Mouse (Mus musculus): ENCODE data around the gene Prnp. TPM values are rescaled to one million over a fixed set of nuclear protein-coding genes. Genes with fewer than 3 reads are reported as not detected.
A peak's percentile ranks its signal among the peaks of the same experiment; 100 is the strongest.

Gene Prnp
- 100 to 1,000 TPM in 1 of 2 experiments, 10 to 100 TPM in 1; 90.8 to 126 TPM for total RNA-seq (2021)
- long read RNA-seq, experiment 1, transcript Prnp-201 (3 exons, 2,184 nt), result major isoform, 111 of 149 reads
- long read RNA-seq, experiment 1, partial matches to known transcripts, result 31 of 149 reads
- long read RNA-seq, experiment 1, other reads (novel, unspliced or antisense), result 7 of 149 reads
- long read RNA-seq, experiment 2, transcript Prnp-201 (3 exons, 2,184 nt), result major isoform, 59 of 69 reads
- long read RNA-seq, experiment 2, partial matches to known transcripts, result 8 of 69 reads
- long read RNA-seq, experiment 2, other reads (novel, unspliced or antisense), result 2 of 69 reads

GRCm38 (mm10) chr2:131909683-131910572 is at the start of gene Prnp, which contains the start of gene Prn:
Gene Prnp (plus strand): TSS chr2:131909928.
Gene Prn (plus strand): TSS chr2:131909957.
- DNase-seq, result peak; percentile 93 to 96

GRCm38 (mm10) chr2:131862617-131863275 is 47.0 kb upstream of the Prnp start:
- DNase-seq, result no peak

GRCm38 (mm10) chr2:131863472-131863871 is 46.3 kb upstream of the Prnp start:
- peak; percentile 10 to 18 for DNase-seq

DNA sequence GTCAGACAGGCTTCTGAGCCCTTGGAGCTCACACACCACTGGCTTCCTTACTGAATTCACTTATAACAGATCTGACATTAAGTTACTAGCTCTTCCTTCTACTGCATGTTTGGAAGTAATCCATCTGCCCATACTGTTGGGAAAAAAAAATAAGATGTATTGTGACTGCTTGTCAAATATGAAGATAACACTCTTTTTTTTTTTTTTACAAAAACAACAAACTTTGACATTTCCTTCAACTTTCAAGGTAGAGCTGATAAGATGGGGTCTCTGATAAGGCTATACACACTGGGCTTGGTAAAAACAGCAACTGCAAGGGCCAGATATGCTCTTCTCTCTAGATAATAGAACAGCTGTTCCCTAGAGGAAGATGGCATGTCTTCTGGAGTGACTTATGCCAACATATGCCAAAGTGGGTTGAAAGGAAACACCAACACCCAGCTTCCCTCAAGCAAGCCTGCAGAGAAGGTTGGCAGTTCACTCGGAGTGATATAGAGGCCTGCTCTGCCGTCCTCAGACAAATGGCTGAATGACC is 45.4 kb upstream of the Prnp start:
- no peak for DNase-seq

DNA sequence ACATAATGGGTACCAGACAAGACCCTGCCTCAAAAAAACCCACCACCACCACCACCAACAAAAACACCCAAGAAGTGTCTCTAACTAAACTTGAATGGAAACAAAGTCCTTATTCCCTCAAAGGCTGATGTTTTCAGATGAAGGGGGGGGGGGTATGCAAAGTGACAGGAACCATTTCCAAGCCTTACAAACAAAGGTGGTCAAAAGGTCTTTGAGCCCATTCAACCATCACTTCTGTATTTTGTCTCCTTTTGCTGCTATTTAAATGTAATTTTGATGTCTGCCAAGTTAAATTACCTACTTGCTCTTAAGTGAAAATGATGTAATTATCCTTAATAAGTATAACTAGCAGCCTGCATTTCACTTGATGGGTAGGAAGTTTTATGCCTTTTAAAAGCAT is 43.1 kb upstream of the Prnp start:
- DNase-seq, result no peak

GRCm38 (mm10) chr2:131868983-131869382 is 40.7 kb upstream of the Prnp start:
- no peak for DNase-seq

DNA sequence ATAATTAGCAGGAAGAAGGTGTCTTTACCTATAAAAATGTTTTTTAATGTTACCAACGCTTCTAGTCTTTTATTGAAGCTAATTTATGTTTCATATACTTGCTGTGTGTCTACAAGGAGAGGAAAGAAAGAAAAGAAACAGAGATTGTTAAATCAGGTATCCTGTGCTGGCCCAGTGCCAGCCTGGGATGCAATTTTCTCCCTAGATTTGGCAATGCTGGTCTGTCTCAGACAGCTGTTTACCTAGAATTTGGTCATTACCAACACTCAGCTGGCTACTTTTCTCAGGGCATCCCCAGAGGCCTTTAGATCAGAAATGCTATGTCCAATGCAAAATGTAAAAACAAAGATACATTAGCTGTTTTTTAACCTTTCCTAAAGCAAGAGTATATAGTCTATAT is 36.4 kb upstream of the Prnp start:
- peak; percentile 14 to 16 for DNase-seq

GRCm38 (mm10) chr2:131876551-131877265 is 33.0 kb upstream of the Prnp start:
- DNase-seq, result no peak

- DNase-seq, result no peak
Observed at GRCm38 (mm10) chr2:131881766-131882165, 28.0 kb upstream of the Prnp start.

DNA sequence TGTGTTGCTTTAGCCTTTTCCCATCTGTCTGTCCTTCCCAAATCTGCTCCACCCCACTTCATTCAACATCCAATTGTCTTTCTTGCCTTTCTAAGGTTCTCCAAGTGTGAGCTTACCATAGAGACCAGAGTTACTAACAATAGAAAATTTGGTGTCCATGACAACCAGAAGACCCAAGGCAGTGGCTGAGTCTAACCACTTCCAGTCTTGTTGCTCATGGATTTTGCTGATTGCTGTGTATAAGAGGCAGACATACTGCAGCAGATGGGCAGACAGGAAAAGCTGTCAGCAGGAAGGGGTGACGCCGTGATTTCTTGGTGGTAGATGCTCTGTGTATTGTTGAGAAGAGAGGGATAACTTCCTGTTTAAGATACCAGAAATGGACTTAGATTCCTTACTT is 26.6 kb upstream of the Prnp start:
- no peak for DNase-seq

GRCm38 (mm10) chr2:131886503-131887160 is 23.1 kb upstream of the Prnp start:
- DNase-seq, result no peak

- DNase-seq, result no peak
Observed at GRCm38 (mm10) chr2:131888233-131888632, 21.5 kb upstream of the Prnp start.

DNA sequence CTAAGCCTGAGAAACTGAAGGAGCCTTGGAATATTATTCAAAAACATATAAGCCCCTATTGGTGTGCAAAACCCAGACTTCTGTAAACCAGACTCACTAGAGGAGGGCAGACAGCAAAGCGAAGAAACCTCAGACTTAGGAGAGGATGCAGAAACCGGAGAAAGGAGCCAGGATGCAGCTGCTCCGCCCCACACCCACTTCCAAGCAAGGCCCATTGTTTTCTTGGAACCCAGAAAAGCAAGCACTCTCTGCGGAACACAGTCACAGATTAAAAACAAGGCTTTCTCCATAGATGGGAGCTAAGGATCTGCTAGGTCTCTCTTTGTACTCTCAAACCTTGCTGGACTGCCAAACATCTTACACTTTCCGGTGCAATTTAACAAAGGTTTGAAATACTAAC is 17.2 kb upstream of the Prnp start:
- DNase-seq, result no peak

- DNase-seq, result no peak
Observed at GRCm38 (mm10) chr2:131895106-131895505, 14.6 kb upstream of the Prnp start.

DNA sequence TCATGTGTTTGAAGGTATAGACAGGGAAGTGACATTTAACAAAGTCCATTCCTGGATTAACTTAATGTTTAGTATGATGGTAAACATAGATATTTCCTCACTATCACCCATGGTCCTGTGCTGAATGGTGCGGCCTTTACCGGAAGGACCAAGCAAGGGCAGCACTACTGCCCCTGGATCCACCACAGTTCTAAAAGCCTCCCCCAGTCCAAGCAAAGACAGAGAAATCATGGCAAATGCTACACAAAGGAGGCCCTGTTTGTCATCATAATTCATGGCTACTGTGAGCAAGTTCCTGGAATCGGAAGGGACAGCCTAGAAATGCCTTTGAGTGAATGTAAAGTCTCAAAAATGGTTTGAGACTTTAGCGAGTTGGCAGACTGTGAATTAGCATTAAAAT is 13.7 kb upstream of the Prnp start:
- DNase-seq, result no peak

- no peak for DNase-seq
Observed at GRCm38 (mm10) chr2:131897336-131898109, 12.2 kb upstream of the Prnp start.

DNA sequence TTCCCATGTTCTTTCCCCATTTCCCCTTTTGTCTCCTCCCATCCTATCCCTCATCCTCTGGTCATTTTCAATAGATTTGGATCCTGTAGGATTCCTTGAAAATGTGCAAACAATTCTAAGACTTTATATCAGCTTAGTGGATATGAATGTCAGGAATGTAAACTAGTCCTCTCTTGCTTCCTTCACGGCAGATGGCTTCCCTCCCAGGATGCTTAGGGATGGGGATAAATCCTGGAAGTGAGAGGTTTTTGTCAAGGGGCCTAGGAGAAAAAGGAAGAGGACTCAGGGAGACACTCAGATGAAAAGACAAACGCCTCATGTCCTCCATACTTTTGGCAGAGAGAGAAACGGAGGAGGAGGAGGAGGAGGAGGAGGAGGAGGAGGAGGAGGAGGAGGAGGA is 7.3 kb upstream of the Prnp start:
- no peak for DNase-seq

GRCm38 (mm10) chr2:131902867-131903266 is 6.9 kb upstream of the Prnp start:
- DNase-seq, result no peak

GRCm38 (mm10) chr2:131905025-131905424 is 4.7 kb upstream of the Prnp start:
- no peak for DNase-seq

- DNase-seq, result no peak
Observed at GRCm38 (mm10) chr2:131905776-131906175, 4.0 kb upstream of the Prnp start.
